Mouse (Mus musculus) MEL-GATA-1-ER (cell line): ENCODE results near the gene Sdha.
A peak's percentile ranks its signal among the peaks of the same experiment; 100 is the strongest.

Source experiments
- DNase-seq: peaks from one replicate; pipeline ENCODE4 v3.0.0-alpha.2; 2012; ENCODE audit warnings: low read depth; ENCODE audit errors: extremely low read depth

Gene Sdha

DNA sequence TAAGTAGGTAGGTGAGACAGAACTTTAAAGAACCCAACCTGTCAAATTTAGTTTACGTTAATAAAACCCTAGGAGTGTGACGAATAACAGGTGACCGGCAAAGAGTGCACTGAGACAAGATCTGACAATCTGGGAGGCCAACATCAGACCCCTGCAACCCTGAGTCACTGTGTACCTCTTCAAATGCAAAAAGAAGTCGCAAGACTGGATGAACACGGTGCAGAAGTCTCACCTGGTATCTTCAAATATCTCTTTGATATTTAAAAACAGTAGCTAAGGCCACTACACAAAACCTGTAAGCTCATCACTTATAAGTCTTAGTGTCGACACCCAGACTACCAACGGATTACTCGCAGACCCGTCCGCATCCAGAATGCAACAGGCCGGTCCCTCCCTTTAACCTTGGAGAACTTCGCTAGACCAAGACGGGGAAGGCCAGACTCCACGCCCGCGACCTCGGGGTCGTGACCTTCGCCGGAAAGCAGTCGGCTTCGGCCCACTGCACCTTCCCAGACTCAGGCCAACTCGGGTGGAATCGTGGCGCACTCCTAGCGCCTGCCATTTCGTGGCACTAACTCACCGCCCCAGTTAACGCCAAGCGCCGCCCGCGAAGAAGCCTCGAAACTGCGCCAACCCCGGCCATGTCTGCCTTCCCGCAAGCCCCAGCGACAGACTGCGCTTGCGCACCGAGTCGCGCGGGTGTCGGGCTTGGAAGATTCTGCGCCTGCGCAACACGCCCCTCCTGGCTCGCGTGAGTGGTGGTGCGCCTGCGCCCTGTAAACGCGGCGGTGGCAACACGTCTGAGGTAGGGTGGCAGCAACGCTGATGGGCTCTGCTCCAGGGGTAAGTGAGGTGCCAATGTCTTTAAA is at the start of gene Sdha, which contains the start of gene Ccdc127:
Sdha (minus strand) TSS at position 715 of the 869 bp plus-strand sequence.
Ccdc127 (plus strand) TSS at position 744 of the 869 bp plus-strand sequence.
- peak; percentile 78 for DNase-seq

DNA sequence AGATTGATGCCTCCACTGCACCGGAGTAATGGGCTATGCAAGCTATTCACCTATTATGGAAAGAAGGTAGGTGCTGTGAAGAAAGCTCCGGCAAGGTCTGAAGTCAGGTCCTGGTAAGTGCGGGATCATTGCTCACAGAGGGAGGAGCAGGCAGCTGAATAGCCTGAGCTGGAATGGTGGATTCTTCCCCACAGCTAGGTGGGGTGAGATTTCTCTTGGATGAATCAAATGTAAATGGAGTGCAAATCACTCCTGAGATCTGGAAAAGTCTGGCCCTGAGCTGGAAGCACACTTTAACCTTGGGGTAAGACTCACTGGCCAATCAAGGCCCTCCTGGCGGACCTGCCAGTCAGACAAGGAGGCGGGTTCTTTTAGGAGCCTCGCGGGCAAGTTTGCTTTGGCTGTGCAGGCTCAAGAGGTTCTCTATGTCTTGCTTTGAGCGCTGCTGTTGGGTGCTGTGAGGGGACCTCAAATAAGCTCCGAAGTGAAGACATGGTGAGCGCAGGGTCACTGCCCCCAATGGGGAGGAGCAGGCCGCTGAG is 49.3 kb upstream of the Sdha start, which contains the start of gene Ftl1-ps1:
Ftl1-ps1 (plus strand) TSS at position 397 of the 542 bp plus-strand sequence.
- DNase-seq, result no peak

DNA sequence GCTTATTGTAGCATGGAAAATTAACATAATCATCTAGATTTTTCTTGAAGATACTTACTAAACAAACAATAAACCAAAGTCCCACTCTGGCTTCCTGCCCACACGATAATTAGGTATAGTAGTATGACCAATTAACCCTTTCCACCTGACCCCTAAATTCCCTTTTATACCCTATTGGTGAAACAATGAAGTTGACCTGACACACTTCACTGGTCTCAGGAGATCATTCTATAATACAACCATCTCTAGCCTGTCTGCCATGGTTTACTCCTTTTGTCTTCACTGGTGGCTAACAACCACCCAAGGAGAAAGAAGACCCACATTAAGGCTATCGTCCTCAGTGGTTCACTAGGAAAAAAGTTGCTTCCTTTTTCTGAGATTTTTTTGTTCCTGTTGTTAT is 41.1 kb upstream of the Sdha start:
- no peak for DNase-seq

DNA sequence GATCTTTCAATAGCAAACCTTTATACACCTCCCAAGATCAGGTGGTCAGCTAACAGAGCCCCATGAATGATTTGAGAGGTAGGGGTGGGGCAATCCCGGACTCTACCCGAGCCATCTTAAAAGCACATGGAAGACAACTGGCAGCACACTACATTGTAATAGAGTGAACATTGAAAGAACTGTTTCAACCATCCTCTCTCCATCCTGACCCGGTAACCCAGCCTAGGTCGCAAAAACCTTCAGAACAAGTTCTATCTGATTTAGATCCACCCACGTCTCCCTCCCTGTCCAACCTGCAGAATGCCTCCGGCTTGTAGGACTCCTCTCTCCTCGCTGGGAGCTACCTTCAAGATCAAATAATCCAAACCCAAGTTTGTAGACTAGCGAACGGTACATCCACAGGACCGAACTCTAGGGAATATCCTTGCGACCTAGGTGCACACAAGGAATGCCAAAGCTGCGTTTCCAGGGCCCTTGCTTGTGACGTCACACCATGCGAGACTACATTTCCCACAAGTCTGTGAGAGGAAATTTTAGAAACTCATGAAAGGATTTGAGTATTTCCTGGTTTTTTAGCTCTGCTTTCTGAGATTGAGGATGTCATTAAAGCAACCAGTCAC is 40.4 kb upstream of the Sdha start, which contains the start of gene Zfp72:
Zfp72 (minus strand) TSS at position 466 of the 620 bp plus-strand sequence.
- peak; percentile 66 for DNase-seq

DNA sequence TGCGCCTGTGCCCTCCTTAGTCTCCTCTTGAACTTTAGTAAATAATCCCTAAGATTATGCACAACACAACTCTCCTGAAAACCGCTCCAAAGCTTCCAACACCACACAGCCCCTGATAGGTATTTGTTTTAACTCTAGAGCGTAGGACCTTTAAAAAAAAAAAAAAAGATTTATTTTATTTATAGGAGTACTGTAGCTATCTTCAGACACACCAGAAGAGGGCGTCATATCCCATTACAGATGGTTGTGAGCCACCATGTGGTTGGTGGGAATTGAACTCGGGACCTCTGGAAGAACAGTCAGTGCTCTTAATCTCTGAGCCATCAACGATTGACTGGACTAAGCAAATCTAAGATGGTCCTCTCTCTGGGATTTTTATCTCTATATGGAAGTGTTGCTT is 39.6 kb upstream of the Sdha start:
- no peak for DNase-seq

DNA sequence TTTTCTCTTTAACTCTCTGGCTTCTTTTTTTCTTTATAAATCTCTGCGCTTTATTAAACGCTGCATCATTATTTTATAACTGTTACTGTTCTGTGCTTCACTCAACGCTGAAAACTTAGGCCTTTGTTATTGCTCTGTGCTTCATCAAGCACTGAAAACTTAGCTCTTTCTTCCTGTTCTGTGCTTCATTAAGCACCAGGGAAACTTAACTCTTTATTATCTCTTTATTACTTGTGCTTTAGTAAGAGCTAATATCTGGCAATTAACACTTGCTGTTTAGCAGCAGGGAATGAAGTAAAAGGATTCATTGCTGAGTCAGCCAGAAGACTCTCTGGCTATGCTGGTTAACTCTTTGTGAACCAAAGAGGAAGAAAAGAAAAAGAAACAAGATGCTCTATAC is 32.2 kb upstream of the Sdha start:
- no peak for DNase-seq

DNA sequence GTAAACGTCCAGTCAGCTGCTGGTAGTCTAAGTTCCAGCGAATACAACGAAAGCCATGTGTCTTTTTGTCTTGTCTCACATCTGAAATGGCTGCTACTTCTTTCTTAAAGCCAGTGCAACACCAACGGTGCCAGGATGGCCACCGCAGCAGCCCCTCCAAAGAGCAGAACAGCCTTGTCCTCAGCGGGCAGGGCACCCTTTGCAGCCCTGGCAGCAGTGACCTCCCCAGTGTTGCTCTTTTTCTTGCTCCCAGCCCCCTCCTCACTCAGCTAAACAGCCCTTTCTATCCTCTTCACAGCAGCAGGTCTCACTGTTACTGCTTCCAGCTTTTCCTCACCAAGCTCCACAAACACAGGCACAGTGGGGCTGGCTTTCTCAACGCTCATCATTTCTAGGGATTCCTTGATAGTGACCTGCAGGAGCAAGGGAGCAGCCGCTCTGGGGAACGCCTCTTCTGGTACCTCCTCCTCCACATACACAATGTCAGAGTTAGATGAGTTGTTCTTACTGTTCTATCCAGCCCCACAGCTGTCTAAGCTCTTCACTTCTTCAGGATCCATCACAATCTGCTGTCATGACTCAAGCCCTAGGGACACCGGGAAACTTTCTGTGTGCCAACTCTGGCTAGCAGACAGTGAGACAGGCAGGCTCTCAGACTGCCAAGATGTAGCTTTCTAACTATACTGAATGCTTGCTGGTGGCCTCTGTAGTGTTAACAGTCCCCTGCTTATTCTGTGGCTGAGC is 31.6 kb upstream of the Sdha start:
- DNase-seq, result no peak

DNA sequence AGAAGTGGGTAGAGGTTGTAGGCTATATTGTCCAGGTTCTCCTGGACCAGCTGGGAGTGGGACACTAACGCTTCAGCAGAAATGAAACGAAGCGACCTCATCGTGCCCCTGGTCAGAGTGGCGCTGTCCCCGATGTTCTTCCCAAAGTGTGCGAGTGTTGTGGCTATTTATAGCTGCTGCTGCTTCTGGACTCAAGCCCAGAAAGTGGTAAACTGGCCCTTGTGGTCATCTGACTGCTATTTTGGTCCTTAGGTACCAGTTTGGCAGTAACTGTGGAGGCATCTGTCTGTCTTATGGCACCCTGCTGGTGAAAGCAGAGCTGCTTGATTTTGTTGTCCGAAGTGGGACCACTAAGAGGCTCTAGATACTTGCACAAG is 13.8 kb upstream of the Sdha start, which contains the start of gene Lrrc14b:
Lrrc14b (minus strand) TSS at position 147 of the 377 bp plus-strand sequence.
- DNase-seq, result no peak

DNA sequence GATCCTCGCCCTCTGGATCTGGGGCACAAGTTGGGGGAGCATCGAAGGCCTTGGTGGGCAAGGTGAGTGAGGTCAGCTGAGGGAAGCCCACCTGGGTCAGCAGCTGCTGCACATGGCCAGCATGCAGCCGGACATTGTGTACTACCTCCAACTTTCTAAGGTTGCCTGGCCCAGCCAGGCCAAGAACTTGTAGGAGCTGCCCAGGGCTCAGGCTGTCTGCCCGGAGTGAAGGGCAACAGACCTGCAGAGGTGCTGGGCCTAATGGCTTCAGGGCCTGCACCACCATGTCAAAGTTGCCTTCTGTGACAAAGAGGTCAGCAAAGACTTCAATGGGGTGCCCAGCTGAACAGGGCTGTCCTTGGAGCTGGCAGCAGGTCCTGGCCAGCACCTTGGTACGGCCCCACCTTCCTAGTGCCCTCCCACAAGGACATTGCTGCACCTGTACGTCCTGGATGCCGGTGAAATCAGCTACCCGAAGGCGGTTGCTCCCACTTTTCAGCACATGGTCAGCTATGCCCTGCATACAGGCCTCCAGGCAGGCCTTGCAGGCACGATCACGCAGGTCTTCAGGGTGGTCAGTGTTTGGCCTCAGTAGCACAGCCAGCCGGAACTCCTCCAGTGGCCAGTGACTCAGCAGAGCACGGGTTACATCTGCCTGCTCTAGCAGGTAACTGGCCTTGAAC is 13.2 kb upstream of the Sdha start:
- DNase-seq, result no peak

DNA sequence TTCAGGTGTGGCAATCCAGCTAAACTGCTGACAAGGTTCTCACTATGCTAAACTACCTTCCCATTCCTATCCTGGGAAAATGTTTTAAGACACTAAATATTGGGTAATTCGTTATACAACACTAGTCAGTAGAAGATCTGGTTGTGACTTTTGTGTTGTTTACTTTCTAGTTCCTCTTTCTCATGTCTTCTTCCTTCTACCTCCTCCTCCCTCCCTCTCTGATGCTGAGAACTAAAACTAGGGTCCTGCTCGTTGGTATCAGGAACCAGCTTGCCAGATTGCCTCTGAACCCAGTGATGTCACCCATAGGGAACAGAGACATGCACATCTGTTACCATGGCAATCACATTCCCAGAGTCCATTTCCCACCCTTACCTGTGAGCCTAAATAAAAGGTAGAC is 12.1 kb upstream of the Sdha start:
- no peak for DNase-seq

DNA sequence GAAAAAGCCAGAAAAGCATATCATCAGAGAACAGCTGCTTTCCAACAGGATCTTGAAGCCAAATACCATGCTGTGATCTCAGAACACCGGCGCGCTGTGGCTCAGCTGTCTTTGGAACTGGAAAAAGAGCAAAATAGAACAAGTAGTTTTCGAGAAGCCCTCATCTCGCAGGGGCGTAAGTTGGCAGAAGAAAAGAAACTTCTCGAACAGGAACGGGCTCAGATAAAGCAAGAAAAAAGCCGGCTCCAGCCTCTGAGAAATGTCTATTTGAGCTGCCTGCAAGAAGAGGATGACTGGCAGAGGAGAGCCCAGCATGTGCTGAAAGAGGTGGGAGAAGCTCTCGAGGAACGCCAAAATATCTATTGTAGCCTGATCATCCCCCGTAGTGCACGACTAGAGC is 6.4 kb upstream of the Sdha start:
- no peak for DNase-seq

DNA sequence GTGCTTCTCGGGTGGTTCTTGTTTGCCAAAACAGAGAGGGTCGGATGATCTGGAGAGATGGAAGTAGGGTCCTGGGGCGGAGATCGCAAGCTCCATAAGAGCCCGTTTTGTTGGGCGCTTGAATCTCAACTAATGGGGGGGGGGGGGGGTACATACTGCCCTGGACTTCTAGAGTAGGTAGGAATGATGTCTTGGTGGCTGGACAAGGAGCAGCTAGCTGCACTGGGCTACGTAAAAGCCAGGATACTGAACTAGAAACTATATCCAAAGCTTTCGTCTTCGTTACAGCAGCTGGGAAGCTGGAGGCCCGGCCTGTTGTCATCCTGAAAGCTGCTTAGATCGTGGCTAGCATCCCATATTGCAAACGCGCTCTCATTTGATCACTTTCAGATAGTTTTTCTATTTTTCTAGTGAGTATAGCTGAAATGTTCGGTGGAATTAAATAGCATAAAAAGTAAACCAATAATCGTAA is 391 bp upstream of the Sdha start:
- DNase-seq, result peak; percentile 19

DNA sequence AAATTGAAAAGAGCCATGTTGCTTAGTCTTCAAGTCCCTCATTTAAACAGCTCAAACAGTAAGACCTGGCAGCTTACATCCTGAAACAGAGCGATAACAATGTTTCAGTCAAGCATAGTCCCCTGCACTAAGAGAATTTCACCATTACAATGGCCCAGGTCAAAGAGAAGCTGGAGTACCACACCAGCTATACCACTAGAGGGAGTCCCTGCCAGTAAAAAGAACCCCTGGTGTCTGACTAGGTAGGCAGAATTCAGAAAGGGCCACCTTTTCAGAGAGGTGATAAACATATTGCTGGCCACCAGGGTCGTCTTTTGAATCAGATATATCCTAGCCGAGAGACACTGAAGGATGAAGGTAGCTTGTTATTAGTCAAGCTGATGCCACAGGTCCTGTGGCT is 9.0 kb downstream of the Sdha start:
- no peak for DNase-seq

DNA sequence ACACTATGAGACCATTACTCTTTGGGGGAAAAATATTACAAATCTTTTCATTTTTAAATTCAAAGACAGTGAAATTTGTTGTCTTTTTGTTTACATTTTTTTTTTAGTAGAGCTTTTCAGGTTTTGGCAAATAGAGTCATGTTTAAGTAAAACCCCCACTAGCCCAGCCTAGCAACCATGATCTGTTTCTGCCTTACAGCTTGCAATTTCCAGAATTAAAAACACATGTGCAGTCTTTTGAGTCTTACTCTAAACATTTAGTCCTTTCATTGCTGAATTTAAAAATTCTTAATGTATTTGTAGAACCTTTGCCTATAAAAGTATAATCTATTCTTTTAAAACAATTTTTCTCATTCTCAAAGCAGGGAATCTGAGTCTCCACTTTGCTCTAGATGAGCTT is 20.8 kb downstream of the Sdha start:
- no peak for DNase-seq

DNA sequence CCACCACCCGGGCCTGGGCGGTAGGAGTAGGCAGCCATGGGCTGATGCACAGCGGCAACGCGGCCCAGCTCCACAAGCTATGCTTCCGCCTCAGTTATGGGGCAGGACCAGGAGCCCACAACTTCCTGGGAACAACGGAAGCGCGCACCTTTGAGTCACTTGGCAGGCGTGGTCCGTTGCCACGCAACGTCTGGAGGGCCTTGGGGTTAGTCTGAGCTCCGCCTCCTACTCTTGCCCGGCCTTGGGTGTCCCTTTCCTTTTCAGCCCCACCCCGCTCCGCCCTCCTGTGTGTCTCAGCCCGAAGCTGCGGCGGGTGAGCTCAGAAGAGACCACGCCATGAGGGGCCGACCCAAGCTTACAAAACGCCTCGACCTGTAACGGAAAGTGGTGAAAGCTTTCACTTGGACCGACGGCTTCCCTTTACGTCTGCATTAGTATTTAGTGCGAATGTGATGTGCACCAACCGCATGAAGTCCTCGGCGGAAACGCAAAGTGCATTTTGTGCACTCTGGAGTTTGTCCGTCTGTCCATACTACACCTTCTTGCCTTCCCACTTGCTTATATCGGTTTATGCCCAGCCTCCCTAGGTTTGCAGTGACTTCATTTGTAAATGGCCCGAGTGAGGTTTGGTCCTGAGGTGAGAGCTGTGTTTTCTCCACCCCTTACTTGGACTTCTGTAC is 32.8 kb downstream of the Sdha start, which contains the start of gene Pdcd6:
Pdcd6 (minus strand) TSS at position 411 of the 680 bp plus-strand sequence.
- peak; percentile 96 for DNase-seq

DNA sequence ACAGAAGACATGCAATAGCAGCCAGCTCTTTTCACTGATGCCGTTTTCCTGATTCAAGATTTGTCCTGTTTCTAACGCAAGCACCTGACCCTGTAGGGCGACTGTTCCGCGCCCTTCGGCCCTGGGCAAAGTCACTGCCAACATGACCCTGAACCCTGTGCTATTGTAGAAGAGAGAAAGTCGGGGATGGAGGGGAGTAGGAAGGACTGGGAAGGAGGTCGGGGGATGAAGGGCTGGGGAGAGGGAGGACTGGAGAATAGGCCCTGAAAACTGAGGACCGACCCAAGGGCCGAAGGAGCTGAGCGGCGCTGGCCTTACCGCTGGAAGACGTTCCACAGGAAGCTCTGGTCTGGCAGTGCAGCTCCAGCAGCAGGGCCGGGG is 33.3 kb downstream of the Sdha start:
- DNase-seq, result no peak

DNA sequence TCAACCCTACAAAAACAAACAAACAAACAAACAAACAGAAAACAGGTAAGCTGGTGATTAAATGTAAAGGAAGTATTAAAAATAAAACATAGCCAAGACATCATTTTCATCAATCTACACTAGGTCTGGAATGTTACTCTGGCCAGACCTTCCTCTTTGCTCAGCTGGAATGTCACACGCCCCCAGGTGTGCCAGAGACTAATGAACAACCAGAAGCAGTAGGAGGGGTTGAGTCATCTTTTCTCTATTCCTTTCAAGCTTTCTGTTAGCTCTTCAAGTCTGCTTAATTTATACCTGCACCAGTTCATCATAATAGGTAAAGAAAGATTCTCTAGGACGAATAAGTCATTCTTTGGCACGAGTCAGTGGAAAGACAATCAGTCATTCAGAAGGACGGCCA is 33.7 kb downstream of the Sdha start:
- DNase-seq, result no peak

DNA sequence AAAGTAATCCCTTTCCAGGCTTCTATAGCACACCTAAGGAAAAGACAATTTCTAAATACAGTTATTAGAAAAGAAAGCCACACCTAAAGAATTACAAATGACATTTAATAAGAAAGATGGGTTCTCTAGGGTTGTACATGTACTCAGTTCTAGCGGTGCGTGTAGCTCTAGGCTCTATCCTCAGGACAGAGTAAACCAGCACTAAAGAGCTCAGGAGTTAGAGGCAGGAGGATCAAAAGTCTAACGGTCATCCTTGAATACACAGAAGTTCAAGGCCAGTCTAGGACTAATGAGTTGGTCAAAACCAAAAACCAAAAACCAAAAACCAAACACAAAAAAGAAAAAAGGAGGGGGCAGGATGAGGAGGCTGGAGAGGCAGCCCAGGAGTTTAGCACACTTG is 35.5 kb downstream of the Sdha start:
- no peak for DNase-seq

DNA sequence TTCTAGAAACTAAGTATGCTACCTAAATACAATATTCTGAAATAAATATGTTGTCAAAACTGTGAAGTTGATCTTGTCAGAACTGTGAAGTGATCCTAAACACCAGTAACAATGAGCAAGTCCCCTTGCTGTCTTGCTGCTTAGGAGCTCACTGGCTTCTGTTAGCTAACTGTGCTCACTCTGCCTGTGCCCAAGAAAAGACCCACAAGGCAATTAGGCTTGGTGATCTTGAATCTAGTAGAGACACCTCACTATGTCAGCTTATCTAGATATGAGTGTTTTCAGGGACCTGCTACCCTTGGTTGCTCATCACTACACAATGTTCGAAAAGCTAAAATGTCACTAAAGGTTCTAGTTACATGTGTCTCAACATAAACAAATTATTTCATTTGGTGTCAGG is 44.3 kb downstream of the Sdha start:
- DNase-seq, result no peak

DNA sequence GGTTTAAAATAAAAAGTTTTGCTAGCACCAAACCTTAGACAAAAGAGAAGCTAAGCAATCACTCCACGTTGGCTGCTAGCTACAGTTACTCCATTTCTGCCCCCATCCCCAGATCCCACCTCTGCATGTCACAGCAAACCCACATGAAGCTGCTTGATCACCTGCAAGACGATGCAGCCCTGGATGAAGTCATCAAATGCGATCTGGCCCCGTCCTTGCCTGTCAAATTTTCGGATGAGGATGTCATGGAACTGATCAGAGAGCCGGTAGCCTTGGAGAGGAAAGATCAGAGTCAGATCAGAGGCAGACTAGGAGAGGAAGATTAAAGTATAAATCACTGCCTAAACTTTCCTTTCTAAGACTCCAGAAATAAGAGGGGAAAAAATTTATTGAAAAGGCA is 44.7 kb downstream of the Sdha start:
- no peak for DNase-seq
